Mouse (Mus musculus) layer of hippocampus, adult 18-20 months (tissue): Measurements from ENCODE around the gene Hist1h2ad. TPM values are rescaled to one million over a fixed set of nuclear protein-coding genes. Genes with fewer than 3 reads are reported as not detected.
"Not testable (repeated sequence)": the region's sequence is repeated elsewhere in the genome, so short reads cannot be mapped to it uniquely, and the experiment has no call there.

ENCODE experiments used
- DNase-seq, 2 experiments: peaks; one replicate each; pipeline ENCODE4 v3.0.0; 2022; ENCODE audit warnings: low spot score in 2 of 2
- long read RNA-seq: library from polyadenylated mRNA; stranded (forward); transcript quantifications from one replicate; pipeline ENCODE4 v2.0.0, GENCODE M21; 2021
- total RNA-seq, 2 experiments: library from RNA; stranded (reverse); gene quantifications; 2 replicates each; pipeline ENCODE4 v1.2.3; 2021

Gene Hist1h2ad
- 1 to 10 TPM; 3.8 to 7.1 TPM for total RNA-seq
- long read RNA-seq, result 0 reads

DNA sequence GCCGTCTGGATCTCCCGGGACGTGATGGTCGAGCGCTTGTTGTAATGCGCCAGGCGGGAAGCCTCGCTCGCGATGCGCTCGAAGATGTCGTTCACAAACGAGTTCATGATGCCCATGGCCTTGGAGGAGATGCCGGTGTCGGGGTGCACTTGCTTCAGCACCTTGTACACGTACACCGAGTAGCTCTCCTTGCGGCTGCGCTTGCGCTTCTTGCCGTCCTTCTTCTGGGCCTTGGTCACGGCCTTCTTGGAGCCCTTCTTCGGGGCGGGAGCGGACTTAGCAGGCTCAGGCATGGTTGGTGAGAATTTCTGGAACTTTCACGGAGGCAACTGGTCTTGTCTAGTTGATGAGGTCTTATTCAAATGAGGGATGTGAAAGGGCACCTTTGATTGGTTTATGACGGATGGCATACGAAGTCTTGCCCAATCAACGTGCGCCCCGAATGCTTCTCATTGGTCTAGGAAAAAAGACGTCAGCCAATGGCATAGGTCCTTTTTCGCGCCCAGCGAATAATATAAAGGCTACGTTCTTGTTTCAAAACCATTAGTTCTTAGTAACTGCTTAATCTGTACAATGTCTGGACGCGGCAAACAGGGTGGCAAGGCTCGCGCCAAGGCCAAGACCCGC, at the start of gene Hist1h2ad, which contains the start of gene Hist1h2bf:
Gene Hist1h2ad (plus strand): TSS at position 484 of the 627 bp plus-strand sequence.
Gene Hist1h2bf (minus strand): TSS at position 299 of the 627 bp plus-strand sequence.
- peak; percentile 90 to 97 for DNase-seq

DNA sequence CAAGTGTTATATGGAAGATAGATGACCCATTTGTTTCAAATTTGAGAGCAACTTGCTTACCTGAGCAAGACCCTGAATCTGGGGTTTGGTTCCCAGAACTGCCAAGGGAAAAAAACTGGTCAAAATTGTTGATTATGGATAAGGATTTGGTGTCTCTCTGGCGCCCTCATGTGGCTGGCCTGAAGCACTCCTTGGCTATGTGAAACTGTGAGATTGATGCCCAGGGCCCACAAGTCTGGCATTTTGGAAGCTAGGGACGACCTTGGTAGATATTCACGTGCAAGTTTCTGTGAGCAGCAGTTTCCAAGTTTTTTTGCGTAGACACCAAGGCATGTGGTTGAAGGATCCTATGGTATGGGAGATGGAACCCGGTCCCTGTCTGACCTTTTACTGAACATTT, 49.5 kb upstream of the Hist1h2ad start:
- peak; percentile 66 to 78 for DNase-seq

DNA sequence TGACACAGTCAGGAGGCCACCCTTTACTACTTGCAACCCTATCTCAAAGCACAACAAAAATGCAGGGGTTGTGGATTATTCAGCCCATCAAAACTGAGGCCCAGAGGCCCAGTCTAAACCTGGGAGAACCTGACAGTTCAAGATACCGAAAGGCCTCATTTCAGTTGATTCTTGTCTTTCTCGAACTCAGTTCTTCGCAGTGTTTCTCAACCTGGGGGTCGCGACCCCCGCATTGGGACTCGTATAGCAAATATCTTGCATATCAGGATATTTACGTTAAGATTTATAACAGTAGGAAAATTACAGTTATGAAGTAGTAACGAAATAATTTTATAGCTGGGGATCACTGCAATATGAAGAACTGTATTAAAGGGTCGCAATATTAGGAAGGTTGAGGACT, 48.3 kb upstream of the Hist1h2ad start:
- DNase-seq, result no peak

DNA sequence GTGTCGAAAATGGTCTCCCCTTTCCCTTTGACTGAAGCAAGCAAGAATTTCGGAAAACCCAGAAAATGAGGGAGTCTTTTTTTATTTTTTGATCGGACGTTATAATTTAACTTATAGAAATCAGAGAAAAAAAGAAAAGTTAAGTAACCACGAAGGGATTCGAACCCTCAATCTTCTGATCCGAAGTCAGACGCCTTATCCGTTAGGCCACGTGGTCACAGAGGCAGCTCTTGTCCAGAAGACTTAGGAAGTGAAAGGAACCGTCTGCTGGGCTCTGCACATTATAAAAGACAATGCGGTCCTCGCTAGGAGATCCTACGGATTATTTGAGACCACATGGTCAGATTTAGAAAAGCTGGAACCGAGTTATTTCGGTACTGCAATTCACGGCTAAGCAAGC, 47.9 kb upstream of the Hist1h2ad start:
- DNase-seq, result peak; percentile 87 to 97

DNA sequence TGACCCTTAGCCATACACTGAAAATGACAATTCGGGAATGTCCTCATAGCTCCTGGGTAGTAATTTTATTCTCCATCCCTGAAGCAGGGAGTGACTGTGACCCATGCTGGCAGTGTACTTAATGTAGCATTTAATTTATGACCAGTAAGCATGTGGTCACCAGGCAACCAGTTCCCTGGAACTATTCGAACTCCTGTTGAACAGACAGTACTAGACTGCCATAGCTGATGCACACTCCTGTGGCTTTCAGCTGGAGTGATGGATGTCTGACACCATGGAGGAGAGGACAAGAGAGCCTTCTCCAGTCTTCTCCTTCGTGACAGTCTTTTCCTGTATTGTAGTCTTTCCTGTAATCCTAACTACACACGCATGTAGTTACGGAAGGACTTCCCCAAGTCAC, 45.2 kb upstream of the Hist1h2ad start:
- DNase-seq, result no peak

DNA sequence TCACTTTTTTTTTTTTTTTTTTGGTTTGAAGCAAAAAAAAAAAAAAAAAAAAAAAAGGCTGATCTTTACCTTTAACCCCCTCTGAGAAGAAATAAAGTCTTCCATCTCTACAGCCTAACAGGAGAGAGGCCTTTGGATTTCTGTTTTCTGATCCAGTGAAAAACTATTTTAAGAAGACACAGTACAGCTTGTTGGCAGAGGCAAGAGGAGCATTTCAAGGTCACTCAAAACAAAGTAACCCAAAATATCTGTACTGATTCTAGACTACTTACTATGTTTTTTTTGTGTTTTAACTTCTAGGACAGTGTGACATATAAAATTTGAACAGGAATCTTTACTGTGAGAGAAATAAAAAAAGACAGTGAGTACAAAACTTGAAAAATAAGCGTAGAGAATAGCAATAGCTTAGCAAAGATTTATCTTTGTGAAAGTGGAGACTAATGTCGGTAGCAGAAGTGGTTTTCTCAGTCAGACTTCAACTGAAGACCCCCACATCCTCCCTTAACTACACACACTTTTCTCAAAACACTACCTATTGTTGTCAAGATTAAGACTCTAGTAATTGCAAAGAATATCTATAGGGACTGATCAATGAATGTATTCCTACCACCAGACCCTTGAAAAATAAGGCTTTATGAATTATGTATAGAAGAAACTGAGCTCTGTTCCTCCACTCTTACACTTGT, 44.6 kb upstream of the Hist1h2ad start:
- no peak for DNase-seq

DNA sequence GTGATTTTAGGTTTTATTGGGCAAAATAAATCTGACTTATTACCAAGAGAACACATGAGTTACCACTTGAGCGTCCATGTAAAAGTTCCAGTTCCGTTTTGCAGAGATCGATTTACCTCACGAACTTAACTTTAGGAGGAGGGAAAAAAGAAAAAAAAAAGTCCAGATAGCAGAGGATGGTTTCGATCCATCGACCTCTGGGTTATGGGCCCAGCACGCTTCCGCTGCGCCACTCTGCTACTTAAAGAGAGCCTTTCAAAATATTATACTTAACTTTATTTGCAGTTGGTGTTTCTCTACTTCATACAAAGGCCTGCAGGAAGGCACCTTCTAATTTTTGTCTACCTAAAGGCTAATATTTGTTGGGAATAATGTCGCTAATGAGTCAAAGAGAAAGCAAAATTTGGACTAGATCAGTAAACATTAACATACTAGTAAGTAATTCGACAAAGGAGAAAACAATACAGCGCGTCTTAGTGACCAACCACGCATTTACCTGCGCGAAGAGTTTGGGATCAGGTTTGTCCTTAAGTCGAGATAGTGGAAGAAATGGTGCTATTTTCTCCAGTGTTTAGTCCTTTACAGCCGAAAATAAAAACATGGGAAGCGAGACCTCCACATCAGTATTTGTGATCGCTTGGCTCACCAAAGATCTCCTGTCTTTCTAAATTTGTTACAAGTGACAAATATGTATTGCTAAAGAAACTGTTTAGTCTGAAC, 43.8 kb upstream of the Hist1h2ad start:
- peak; percentile 62 to 90 for DNase-seq

DNA sequence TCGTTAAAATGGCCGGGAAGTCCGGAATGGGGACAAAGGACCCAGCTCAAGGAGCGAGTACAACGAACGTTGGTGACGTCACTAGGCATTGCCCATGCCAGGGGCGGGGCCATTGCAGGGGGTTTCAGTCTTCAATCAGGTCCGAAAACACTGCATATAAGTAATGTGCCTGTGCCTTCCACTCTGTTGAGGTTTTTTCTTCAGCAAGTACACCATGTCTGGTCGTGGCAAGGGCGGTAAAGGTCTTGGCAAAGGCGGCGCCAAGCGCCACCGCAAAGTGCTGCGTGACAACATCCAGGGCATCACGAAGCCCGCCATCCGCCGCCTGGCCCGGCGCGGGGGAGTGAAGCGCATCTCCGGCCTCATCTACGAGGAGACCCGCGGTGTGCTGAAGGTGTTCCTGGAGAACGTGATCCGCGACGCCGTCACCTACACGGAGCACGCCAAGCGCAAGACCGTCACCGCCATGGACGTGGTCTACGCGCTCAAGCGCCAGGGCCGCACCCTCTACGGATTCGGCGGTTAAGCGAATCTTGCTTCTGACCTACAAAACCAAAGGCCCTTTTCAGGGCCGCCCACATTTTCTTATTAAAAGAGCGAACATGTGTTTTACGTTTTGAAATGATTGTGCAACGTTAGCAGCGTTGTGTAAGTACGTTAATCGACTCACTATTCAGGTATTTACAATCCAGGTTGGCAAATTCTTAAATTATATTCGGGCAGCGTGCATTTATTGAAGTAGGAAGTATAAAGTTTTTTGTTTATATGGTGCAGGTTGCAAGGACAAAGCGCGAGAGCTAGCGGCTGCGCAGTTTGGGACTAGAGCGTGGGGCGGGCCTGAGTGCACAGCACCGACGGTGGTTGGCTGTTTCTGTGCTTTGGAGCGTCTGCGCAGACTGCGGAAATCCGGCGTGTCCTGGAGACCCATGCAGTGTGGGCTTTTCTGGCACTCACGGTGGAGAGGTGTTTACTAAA, 43.0 kb upstream of the Hist1h2ad start, which contains the start of gene Hist1h4h:
Gene Hist1h4h (plus strand): TSS at position 150 of the 975 bp plus-strand sequence.
- DNase-seq, result peak; percentile 97 to 99

DNA sequence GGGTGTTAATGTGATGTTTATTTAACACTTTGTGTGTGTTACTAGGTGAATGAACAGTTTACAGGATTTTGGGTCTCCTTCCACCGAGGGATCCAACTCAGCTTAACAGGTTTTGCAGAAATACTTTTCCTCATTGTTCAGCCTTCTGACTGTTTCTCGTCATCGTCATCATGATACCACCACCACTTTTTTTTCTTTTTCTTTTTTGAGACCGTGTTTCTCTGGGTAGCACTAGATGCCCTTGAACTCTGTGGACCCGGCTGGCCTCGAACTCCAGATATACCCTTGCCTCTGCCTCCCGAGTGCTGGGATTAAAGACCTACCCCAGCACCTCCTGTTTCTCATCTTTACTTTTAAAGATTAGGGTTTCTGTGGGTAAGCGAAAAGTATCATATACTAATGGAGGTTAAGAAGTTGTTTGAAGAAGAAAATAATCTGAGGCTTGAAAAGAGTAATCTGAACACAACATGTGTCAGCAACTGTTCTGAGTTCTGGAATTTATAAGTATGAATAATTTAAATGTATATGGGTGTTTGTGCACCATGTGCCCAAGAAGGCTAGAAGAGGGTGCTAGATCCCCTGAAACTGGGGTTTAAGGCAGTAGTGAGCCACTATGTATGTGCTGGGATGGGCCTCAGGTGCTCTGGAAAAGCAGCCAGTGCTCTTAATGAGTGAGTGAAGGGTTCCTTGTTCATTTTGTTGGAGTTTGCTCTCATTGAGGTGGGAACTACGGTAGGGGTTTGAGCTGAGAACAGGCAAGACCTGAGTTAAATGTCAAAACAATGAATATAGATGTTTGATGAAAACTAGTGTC, 41.7 kb upstream of the Hist1h2ad start:
- no peak for DNase-seq

DNA sequence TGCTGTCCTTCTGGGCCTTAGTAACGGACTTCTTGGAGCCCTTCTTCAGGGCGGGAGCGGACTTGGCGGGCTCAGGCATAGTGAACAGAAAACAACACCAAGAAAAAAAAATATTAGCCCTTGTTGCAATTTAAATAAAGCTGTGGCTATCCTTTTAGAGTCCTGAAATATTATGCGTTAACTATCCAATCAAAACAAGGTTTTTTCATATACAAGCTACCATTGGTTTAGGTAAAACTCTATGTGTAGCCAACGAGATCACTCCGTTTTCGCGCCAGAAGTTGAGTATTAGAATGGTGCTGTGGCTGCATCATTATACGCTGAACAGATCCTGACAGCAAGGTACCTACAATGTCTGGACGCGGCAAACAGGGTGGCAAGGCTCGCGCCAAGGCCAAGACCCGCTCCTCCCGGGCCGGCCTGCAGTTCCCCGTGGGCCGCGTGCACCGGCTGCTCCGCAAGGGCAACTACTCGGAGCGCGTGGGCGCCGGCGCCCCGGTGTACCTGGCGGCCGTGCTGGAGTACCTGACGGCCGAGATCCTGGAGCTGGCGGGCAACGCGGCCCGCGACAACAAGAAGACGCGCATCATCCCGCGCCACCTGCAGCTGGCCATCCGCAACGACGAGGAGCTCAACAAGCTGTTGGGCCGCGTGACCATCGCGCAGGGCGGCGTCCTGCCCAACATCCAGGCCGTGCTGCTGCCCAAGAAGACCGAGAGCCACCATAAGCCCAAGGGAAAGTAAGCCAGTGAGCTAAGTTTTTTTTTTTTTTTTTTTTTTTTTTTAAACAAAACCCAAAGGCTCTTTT, 40.4 kb upstream of the Hist1h2ad start, which contains the start of gene Hist1h2af:
Gene Hist1h2af (plus strand): TSS at position 347 of the 808 bp plus-strand sequence.
- peak; percentile 69 to 85 for DNase-seq

DNA sequence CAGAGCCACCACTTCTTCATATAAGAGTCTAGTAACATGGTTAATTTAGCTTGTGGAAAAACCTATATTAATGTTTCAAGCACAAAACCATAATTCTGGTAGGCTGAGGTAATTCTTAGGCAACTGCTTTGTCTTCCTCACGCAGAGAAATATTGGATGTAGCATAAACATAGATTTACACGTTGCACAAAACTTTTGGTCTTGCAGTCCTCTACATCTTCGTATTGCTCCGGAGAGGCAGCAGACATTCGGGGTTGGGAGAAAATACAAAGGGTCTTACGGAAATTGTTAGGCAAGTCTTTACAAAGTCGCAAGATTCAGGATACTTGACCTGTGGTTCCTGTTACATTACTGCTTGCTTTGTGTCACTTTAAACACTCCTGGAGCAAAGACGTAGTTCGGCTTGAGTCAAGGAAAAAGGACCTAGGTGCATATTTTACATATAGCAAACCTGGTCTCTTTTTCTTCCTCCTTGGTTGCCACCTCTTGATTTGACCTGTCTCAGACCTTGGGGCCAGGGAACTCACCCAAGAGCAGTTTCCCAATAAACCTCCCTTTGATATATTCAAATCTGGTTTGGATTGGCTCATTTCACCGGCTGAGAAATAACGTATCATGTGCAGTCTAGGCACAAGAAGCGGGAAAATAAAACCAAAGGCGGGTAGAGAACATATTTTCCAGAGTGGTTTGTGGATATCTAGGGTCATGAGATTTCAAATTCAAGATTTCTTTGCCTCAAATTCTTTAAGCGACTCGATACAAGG, 39.6 kb upstream of the Hist1h2ad start:
- no peak for DNase-seq

DNA sequence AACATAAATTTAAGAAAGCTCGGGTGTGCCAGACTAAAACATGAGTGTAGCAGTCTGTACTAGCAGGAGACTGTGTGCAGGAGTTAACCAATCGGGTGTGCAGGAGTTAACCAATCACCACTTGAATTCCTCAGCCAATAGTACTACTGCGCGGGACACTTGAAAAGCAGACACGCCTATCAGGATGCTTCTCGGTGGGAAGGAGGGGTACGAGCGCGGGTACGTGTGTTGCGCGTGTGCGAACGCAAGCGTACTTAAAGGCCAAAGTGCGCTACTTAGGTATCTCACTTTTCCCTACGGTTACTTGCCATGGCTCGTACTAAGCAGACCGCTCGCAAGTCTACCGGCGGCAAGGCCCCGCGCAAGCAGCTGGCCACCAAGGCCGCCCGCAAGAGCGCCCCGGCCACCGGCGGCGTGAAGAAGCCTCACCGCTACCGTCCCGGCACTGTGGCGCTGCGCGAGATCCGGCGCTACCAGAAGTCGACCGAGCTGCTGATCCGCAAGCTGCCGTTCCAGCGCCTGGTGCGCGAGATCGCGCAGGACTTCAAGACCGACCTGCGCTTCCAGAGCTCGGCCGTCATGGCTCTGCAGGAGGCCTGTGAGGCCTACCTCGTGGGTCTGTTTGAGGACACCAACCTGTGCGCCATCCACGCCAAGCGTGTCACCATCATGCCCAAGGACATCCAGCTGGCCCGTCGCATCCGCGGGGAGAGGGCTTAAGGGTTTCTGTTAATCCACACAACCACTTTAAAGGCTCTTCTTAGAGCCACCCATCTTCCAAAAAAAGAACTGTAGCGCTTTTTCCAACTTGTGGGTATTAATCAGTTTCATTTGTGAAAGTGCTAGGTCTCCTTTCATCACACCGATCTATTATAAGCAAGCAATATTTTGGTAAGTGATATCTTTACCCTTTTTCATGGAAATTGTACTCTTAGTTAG, 38.8 kb upstream of the Hist1h2ad start, which contains the start of gene Hist1h3g:
Gene Hist1h3g (plus strand): TSS at position 286 of the 939 bp plus-strand sequence.
- peak; percentile 89 to 96 for DNase-seq

DNA sequence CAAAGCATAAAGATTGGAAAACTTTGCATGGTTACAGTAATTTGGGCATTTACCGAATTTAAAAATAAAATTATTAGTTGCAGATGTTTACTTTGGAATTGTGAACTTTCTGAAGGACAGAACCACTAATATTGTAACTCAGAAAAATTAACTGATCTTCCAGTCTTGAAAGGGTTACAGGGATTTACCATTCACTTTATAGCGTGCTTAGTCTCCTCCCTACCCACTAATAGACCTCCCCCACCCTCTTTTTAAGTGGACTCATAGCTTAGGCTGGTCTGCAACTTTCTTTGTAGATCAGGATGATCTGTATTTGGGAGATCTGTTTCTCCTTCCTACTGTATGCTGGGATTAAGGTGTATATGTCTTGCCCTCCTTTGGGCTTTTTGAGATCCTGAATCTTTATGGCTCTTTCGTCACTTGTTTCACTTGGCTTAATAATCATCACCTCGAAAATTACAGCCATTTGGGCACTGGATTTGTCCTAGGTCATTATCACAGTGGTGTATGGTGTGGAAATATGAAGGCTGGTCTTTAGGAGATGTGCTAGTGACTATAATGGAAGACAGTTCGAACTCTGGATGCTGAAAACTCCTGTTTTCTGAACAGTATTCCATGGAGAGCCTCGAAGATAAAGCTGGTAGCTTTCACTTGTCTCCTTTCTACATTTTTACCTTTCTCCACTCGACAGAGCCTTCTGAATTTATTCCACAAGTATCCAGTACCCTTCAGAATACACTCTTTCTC, 37.9 kb upstream of the Hist1h2ad start:
- DNase-seq, result no peak

DNA sequence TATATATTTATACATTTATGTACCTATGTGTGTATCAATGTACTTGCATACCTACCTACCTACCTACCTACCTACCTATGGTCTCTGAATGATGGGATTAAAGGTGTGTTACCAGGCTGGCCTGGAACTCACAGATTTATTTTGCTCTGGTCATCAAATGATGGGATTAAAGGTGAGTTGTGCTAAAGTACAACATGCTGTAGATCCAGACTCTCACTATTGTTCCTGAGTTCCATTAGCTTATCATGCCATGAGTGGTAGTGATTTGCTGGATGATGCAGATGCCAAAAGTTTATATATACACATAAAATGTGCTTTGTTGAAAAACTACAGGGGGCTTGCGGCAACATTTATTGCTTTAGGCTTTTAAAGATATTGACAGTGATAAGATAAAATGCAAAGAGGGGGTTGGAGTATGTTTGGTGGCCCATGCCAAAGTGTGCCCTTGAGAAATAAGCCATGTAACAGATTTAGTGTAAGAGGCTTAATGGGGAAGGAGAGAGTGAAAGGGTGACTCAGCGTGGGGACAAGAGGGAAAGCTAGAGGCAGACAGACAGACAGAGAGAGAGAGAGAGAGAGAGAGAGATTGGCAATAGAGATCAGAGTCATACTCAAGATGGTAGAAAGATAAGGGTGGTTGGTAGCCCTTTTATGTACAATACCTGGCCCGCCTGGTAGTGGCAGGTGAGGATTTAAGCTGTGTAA, 37.0 kb upstream of the Hist1h2ad start:
- no peak for DNase-seq

DNA sequence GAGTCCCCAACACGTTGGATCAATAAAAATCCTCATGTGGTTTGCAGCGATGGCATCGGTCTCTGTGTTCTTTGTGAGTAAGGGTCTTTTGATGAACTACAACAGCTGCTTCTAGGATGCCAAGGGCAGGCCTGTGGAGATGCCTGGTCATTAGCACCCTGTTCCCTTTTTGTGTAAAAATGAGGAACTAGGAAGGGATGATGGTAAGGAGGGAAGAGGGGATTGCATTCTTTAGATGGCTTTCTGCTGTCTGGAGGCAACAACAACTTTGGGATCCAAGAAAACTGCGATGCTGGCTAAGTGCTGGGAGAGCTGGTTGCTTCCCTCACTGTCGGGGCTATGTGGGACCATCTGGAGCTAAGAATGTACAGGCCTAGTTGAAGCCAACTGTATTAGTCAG, 35.9 kb upstream of the Hist1h2ad start:
- DNase-seq, result no peak

DNA sequence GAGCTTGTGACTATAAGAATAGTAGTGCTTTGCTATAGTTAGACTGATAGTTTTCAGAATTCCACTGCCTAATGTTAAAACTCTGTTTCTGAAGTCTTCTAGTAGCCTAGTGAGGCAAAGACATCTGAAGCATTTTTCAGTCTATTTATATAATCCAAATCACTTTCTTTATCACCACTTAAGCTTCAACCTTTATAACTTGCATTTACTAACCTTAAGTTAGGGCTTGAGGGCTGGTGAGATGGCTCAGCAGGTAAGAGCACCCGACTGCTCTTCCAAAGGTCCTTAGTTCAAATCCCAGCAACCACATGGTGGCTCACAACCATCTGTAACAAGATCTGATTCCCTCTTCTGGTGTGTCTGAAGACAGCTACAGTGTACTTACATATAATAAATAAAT, 34.4 kb upstream of the Hist1h2ad start:
- not testable (repeated sequence) for DNase-seq
